Mouse (Mus musculus) adipocyte (in vitro differentiated cells): ENCODE data around the gene Fam240b.
A peak's percentile ranks its signal among the peaks of the same experiment; 100 is the strongest.
"Not testable (repeated sequence)": the region's sequence is repeated elsewhere in the genome, so short reads cannot be mapped to it uniquely, and the experiment has no call there.

Source experiments
- DNase-seq: peaks from one replicate; pipeline ENCODE4 v3.0.0-alpha.2; 2016; ENCODE audit warnings: low spot score

Gene Fam240b

GRCm38 (mm10) chr13:64497692-64498091, at the start of gene Fam240b:
TSS of gene Fam240b (minus strand) at chr13:64497792.
- no peak for DNase-seq

- DNase-seq, result no peak
Observed at GRCm38 (mm10) chr13:64530139-64530538, 32.5 kb upstream of the Fam240b start.

- DNase-seq, result no peak
Observed at GRCm38 (mm10) chr13:64526515-64527285, 29.1 kb upstream of the Fam240b start.

GRCm38 (mm10) chr13:64514247-64514646, 16.7 kb upstream of the Fam240b start:
- no peak for DNase-seq

- no peak for DNase-seq
Observed at GRCm38 (mm10) chr13:64511616-64512015, 14.0 kb upstream of the Fam240b start.

GRCm38 (mm10) chr13:64507361-64507760, 9.8 kb upstream of the Fam240b start:
- DNase-seq, result no peak

GRCm38 (mm10) chr13:64502833-64503232, 5.2 kb upstream of the Fam240b start:
- no peak for DNase-seq

GRCm38 (mm10) chr13:64493586-64493985, 4.0 kb downstream of the Fam240b start:
- no peak for DNase-seq

- no peak for DNase-seq
Observed at GRCm38 (mm10) chr13:64489886-64490285, 7.7 kb downstream of the Fam240b start.

- DNase-seq, result no peak
Observed at GRCm38 (mm10) chr13:64479960-64480359, 17.6 kb downstream of the Fam240b start.

GRCm38 (mm10) chr13:64477968-64478367, 19.6 kb downstream of the Fam240b start:
- no peak for DNase-seq

- DNase-seq, result no peak
Observed at GRCm38 (mm10) chr13:64467886-64468285, 29.7 kb downstream of the Fam240b start.

- DNase-seq, result no peak
Observed at GRCm38 (mm10) chr13:64465166-64465565, 32.4 kb downstream of the Fam240b start.

- no peak for DNase-seq
Observed at GRCm38 (mm10) chr13:64462581-64462980, 35.0 kb downstream of the Fam240b start.

GRCm38 (mm10) chr13:64458181-64458580, 39.4 kb downstream of the Fam240b start:
- no peak for DNase-seq

GRCm38 (mm10) chr13:64457225-64457978, 40.2 kb downstream of the Fam240b start:
- DNase-seq, result not testable (repeated sequence)

GRCm38 (mm10) chr13:64450001-64450794, 47.4 kb downstream of the Fam240b start:
- DNase-seq, result no peak

GRCm38 (mm10) chr13:64448729-64449128, 48.9 kb downstream of the Fam240b start:
- no peak for DNase-seq

GRCm38 (mm10) chr13:64447947-64448346, 49.6 kb downstream of the Fam240b start:
- no peak for DNase-seq

GRCm38 (mm10) chr13:64445254-64445920, 52.2 kb downstream of the Fam240b start:
- DNase-seq, result no peak

- DNase-seq, result peak; percentile 34
Observed at GRCm38 (mm10) chr13:64443263-64443894, 54.2 kb downstream of the Fam240b start.
